Mouse (Mus musculus): ENCODE measurements around the gene Fxyd3.

Fxyd3 gene

GRCm38 (mm10) chr7:31098697-31099611, 22.4 kb upstream of the Fxyd3 start:
- no peak for DNase-seq (ENCODE audit: low read depth, low spot score)

DNA sequence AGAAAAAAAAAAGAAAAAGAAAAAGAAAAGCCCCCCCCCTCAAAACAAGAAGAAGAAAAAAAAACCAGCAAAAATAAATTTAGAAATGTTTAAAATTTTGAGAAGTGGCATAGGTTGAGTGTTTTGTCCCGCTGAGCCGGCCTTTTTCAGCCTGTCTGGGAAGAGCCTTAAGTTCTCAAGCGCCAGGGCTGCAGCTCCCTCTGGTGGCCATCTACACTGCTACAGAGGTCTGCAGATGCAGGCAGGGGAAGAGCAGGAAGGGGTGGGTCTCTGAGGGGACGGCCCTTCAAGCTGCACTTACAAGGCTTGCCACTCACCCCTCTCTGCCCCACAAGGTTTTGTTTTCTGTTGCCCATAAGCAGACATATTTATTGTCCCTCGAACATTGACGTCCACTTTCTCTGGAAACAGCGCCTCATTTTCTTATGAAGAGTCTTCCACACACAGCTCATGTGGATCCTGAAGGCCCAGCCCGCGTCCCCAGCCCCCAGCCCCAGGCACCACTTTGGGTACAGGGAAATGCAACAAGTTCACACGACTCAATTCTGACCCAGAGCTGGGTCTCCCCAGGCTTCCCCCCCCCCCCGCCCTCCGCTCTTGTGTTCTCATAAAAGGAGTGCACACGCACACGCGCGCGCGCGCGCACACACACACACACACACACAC, 21.2 kb upstream of the Fxyd3 start:
- DNase-seq (ENCODE audit: low read depth, low spot score) = peak; percentile 88

- no peak for DNase-seq (ENCODE audit: low read depth, low spot score)
Observed at GRCm38 (mm10) chr7:31096892-31097564, 20.5 kb upstream of the Fxyd3 start.

DNA sequence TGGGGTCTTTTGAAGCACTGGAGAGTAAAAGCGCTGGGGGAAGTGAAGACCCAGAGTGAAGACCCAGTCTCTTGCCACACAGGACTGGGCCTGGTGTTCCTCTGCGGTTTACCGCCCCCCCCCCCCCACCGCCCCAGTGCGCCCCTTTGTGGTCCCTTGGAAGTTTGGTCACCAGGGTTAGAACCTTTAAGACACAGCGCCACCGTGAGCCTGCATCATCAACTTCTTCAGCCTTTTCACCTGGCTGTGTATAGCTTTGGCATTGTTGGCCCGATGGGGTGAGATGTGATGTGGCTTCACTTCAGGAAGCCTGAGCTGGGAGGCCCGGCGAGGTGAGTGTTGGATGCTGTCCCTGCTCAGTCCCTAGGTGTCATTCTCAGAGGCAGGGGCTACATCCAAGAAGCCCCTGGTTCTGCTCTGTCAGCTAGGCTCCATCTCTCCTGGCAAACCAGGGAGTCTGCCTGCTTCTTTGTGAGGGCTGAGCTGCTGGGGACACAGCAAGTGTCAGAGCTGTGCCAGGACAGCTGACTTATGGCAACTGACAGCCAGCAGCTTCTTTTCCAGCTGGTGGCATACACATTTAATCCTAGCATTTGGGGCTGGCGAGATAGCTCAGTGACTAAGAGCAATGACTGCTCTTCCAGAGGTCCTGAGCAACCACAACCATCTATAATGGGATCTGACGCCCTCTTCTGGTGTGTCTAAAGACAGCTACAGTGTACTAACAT, 18.4 kb upstream of the Fxyd3 start:
- DNase-seq (ENCODE audit: low read depth, low spot score) = no peak

DNA sequence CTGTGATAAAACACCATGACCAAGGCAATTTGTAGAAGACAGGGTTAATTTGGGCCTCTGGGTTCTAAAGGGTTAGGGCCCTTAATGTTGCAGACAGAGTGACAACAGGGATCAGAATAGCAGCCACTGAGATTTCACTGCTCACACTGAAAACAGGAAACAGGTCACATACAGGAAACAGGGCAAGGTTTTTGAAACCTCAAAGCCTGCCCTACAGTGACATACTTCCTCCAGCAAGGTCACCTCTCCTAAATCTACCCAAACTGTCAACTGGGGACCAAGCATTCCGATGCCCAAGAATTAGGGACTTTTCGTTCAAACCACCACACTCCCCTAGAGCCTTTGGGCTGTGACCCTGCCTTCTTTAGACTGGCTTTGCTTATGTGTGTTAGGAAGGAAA, 13.2 kb upstream of the Fxyd3 start:
- no peak for DNase-seq (ENCODE audit: low read depth, low spot score)

DNA sequence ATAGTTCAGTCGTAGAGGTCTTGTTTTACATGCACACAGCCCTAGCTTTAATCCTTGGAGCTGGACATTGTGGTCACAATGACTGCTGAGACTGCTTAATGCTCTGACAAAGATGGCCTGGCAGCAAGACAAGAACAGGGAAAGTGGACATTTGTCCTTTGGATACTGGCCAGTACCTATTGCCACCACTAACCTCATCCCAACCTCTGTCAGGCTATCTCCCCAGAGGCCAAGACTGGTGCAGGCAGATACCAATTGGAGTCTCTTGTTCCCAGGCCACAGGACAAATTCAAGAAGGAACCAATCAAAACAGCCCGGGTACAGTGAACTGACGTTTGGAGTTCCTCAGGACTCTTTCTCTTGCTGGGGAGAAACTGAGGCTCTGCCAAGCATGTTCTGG, 11.7 kb upstream of the Fxyd3 start:
- DNase-seq (ENCODE audit: low read depth, low spot score) = no peak

- no peak for DNase-seq (ENCODE audit: low read depth, low spot score)
Observed at GRCm38 (mm10) chr7:31087262-31087661, 10.8 kb upstream of the Fxyd3 start.

- no peak for DNase-seq (ENCODE audit: low read depth, low spot score)
Observed at GRCm38 (mm10) chr7:31086175-31086755, 9.8 kb upstream of the Fxyd3 start.

- DNase-seq (ENCODE audit: low read depth, low spot score) = no peak
Observed at GRCm38 (mm10) chr7:31085171-31085570, 8.7 kb upstream of the Fxyd3 start.

GRCm38 (mm10) chr7:31084140-31084539, 7.6 kb upstream of the Fxyd3 start:
- no peak for DNase-seq (ENCODE audit: low read depth, low spot score)

GRCm38 (mm10) chr7:31082831-31083588, 6.5 kb upstream of the Fxyd3 start:
- DNase-seq (ENCODE audit: low read depth, low spot score) = no peak

DNA sequence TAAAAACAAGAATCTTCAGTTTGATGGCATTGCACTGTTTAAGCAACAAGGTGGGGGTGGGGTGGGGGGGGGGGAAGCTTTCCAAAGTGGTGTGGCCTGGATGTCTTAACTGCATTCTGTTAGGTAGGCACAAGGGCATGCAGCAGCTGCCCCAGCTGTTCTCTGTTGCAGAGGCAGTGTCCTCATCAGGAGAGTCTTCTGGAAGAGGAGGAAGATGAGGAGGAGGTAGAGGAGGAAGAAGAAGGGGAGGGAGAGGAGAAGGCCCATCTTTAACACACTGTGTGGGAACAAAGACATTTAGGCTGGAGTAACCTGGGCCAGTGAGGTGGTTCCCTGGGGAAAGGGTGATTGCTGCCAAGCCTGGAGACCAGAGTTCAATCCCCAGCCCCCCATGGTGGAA, 5.6 kb upstream of the Fxyd3 start:
- no peak for DNase-seq (ENCODE audit: low read depth, low spot score)

DNA sequence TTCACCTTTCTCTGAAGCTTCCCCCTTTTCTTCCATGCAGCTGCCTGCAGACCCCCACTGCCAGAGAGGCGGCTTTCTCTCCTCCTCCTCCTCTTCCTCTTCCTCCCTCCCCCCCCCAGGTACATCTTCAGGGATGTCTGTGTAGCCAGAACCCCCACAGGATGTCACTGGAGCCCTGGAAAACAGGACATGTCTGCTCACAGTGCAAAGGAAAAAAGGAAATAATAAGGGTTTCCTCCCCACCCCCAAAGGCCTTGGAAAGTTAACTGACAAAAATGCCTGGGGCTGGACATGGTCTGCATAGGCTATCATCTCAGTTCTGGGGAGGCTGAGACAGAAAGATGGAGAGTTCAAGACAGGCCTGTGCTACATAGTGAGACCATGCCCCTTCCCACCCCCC, 4.6 kb upstream of the Fxyd3 start:
- no peak for DNase-seq (ENCODE audit: low read depth, low spot score)

GRCm38 (mm10) chr7:31080611-31081010, 4.1 kb upstream of the Fxyd3 start:
- DNase-seq (ENCODE audit: low read depth, low spot score) = no peak

DNA sequence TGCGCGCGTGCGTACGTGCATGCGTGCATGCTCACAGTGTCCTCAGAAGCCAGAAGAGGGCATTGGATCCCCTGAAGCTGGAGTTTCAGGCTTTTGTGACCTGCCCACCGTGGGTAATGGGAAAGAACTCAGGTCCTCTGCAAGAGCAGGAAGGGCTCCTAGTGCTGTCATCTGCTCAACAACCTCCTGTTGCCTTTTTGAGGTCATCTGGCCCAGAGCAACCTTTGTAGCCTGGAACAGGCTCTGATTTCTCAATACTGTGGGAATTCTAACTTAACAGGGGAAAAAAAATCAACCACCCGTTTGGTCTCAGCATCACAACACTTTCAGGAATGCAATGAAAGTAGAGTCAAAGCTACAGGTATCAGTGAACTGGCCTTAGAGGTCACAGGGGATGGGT, 3.2 kb upstream of the Fxyd3 start:
- no peak for DNase-seq (ENCODE audit: low read depth, low spot score)

DNA sequence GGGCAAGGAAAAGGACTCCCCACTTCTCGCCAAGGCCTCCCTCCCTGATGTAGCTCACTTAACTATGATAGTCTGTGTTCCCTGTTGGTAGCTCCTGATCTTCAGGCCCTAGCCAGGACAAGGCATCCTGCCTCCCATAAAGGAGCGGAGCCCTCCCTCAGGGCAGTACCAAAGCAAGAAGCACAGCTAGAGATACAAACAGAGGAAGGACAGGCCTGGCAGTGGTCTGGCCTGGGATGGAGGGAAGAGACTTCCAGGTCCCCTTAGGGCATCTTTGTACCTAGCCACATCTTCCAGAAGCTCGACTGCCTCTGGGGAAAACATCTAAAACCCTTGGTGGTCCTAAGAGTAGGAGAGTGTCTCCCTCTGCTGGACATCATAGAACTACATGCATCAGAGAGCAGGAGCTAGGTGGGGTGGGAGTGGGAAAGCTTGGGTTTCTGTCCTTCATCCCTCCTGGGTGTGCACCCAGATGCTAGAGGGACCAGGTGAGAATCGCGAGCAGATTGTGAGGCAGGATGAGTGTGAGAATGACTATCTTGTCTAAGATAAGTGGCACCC, 1.5 kb upstream of the Fxyd3 start:
- DNase-seq (ENCODE audit: low read depth, low spot score) = no peak

- DNase-seq (ENCODE audit: low read depth, low spot score) = no peak
Observed at GRCm38 (mm10) chr7:31077470-31077869, 966 bp upstream of the Fxyd3 start.

GRCm38 (mm10) chr7:31074713-31075069, 1.8 kb downstream of the Fxyd3 start:
- no peak for DNase-seq (ENCODE audit: low read depth, low spot score)

- DNase-seq (ENCODE audit: low read depth, low spot score) = no peak
Observed at GRCm38 (mm10) chr7:31074061-31074712, 2.3 kb downstream of the Fxyd3 start.

DNA sequence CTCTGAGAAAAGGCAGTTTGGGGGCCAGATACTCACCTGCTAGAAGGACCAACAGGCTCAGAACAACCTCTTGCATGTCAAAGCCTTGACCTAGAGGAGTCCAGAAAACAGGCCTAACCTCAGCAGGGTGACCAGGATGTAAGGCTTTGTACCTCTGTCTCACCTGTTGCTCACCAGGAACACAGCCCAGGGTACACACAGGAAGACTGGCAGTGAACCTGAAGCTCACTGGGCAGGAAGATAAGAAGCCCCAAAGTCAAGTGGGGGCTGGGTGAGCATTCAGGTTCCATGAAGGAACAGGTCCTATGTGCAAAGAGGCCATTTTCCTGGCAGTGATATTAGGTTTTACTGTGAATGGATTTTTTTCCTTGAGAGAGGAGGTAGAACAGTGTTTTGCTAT, 3.0 kb downstream of the Fxyd3 start:
- no peak for DNase-seq (ENCODE audit: low read depth, low spot score)

Data from embryo, embryonic 11.5 days (tissue).